Mouse (Mus musculus) MEL (cell line): ENCODE results near the gene Atxn2l.

Experiments used
- CTCF ChIP-seq, 3 experiments: IDR thresholded peaks in 2 of 3; conservative IDR thresholded peaks in 1 of 3; 2 replicates each; pipeline ENCODE4 v1.5.1; 2011 to 2012; ENCODE audit warnings: low read length in 3 of 3, low read depth in 2 of 3, mild to moderate bottlenecking in 2 of 3, improper control_type of control experiment in 1 of 3, inconsistent platforms in 1 of 3, mixed read lengths in 1 of 3, moderate library complexity in 1 of 3; ENCODE audit not compliant: control insufficient read depth in 1 of 3, insufficient read depth in 1 of 3, poor library complexity in 1 of 3, severe bottlenecking in 1 of 3
- GABPA ChIP-seq: IDR thresholded peaks from 2 replicates; pipeline ENCODE4 v1.6.1; 2012; ENCODE audit warnings: low read depth, mild to moderate bottlenecking, inconsistent platforms, low read length, improper control_type of control experiment, moderate library complexity

DNA sequence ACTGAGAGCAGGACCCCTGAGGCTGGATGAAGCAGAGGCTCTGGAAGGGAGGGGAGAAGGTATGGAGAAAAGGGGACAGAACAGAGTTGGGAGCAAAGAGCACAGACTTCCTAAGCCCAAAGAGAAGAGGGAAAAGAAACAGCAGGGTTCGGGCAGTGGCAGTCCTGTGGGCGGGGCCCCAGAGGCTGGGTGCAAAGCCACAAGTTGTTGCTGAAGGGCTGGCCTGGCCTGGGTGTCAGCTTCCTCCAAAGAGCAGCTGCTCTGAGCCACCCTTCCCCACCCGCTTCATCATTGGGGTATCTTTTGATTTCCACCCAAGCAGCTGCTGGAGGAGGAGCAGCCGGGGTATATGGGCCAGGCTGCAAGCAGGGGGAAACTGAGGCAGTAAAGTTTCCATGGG, 39.1 kb downstream of the Atxn2l start:
- TF ChIP-seq CTCF (IDR thresholded peaks at IDR 0.05 in 2 of 3, conservative IDR thresholded peaks at IDR 0.05 in 1 of 3; ENCODE audit: control insufficient read depth in 1 of 3, insufficient read depth in 1 of 3, low read depth in 2 of 3, low read length in 3 of 3, poor library complexity in 1 of 3, severe bottlenecking in 1 of 3) (no peak), GABPA (no peak)
